Mouse (Mus musculus): ENCODE measurements around the gene Zfp507. TPM values are rescaled to one million over a fixed set of nuclear protein-coding genes. Genes with fewer than 3 reads are reported as not detected.

The Zfp507 gene
- total RNA-seq, 1 experiment from 2014 or later, result 22.5 TPM

DNA sequence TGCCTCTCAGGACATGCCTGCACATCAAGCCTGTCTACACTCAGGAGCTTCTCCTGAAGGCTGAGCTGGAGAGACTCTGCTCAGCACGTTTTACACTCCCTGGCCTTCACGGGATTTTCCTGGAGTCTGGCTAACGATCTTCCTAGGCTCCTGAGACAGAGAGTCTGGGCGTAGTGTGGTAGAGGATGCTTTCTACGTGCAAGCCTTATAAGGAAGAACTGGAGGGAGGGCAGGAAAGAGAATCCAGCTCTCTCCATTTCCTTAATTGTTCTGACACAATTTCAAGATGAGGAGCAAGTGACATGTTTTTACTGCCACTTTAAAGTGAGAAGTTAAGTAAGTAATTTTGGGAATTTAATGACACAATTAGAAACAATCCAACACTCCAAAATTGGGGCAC is 60.9 kb downstream of the Zfp507 start:
- no peak for ATAC-seq (replicated peaks; ENCODE audit: low read depth, poor library complexity, severe bottlenecking)

DNA sequence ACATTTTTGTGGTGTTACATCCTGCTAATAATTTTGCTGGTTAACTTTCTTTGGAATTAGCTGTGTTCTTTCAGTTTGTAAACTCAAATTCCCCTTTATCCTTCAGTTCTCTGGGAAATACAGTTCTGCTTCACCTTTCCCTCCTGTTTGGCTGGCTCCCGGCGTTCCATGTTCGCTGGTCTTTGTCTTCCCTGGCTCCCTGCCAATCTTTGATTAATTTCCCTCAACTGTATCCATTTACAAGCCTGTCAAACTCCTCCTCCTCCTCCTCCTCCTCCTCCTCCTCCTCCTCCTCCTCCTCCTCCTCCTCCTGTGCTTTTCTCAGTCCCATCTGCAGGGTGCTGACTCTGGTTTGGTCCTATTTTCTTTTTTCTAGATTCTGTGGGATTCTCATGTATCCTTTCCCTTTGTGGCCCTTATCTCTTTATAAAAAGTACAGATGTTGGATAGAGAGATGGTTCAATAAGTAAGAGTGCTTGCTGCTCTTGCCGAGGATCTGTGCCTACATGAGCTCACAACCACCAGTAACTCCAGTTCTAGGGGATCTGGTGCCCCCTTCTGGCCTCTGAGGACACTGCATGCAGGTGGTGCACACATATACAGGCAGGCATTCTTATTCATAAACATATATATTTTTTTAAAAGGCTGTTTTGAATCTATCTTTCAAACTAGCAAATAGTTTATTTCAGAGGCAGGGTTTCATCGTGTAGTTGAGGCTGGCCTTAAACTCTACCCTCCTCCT is 62.1 kb downstream of the Zfp507 start:
- ATAC-seq (replicated peaks; ENCODE audit: low read depth, poor library complexity, severe bottlenecking), result 0 out of 2 replicates have a peak, but pooled peaks have one; percentile 58

DNA sequence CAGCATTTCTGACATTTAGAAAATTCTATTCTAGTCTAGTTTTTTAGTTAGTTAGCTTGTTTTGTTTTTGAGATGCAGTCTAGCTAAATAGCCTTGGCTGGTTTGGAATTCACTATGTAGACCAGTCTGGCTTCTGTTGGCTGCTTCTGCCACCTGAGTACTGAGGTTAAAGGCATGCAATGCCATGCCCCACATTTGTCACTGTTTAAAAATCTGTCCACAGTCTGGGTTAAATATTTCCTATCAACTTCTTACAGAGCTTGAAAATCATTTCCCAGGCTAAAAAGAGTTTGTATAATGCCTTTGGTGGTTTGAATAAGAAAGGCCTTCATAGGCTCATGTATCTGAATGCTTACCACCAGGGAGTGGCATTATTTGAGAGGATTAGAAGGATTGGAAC is 63.9 kb downstream of the Zfp507 start:
- ATAC-seq (replicated peaks; ENCODE audit: low read depth, poor library complexity, severe bottlenecking), result no peak

DNA sequence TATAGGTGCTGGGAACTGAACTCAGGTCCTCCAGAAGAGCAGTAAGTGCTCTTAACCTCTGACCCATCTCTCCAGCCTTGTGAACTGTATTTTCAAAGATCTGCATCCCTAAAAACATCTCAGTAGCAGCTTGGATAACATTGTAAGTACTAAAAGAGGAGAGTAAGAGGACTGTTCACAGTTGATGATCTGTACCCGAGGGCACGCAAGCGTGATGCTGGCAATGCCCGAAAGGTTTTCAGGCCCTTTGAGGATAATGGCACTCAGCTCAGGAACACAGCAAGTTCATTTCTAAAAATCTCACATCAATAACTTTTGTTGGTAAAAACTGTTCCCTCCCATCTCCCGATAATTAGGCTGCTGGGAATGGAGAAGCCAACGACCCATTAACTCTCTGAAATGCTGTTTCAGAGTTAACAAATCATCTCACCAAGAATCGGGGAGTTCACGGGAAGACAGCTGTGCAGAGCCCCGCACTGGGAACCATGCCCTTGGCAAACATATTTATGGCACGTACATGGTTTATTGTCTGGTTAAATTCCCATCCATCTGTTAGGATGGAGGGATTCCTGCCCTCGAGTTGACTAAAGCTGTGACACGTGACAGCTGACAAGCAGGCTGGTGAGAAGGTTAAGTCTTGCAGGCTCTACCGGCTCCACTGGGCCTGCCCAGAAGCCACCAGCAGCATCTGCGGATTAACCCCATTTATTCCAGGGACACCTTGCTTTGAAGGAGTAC is 69.3 kb downstream of the Zfp507 start:
- ATAC-seq (replicated peaks; ENCODE audit: low read depth, poor library complexity, severe bottlenecking), result no peak

DNA sequence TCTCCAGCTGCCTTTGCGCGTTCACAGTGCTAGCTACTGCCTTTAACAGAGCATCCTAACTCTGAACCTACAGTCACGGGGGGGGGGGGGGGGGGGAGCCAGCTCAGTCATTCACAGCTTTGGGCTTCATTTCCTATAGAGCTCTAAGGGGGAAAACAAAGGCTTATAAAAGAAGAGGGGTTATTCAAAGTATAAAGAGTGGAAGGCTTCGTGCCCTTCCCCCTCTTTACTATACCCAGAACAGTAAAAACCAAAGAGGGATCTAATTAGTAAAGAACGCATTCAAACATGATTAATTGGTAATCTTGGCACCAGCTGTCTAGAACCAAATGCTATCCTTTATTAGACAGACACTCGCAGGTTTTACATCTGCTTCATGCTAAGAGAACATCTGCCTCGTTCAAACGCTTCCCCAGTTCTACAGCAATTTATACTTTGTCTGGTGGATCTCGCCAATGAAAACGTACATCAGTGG is 70.2 kb downstream of the Zfp507 start:
- no peak for ATAC-seq (replicated peaks; ENCODE audit: low read depth, poor library complexity, severe bottlenecking)

DNA sequence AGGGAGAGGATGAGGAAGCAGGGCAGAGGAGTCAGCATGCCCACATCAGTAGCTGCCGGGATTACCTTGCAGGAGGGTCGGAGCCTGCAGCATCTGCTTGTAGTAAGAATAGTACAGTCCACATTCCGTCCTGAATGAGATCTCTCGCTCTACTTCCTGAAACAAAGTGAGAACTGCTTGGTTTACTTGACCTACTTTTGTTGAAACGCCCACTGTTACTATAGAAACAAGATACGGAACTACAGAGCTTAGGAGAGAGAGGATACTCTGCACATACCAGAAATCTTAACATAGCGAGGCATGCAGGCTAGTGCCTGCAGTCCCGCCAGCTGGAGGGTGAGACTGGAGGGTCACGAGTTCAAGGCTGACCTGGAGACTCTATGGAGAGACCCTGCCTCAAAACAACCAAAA is 73.2 kb downstream of the Zfp507 start:
- ATAC-seq (replicated peaks; ENCODE audit: low read depth, poor library complexity, severe bottlenecking), result peak; percentile 72

DNA sequence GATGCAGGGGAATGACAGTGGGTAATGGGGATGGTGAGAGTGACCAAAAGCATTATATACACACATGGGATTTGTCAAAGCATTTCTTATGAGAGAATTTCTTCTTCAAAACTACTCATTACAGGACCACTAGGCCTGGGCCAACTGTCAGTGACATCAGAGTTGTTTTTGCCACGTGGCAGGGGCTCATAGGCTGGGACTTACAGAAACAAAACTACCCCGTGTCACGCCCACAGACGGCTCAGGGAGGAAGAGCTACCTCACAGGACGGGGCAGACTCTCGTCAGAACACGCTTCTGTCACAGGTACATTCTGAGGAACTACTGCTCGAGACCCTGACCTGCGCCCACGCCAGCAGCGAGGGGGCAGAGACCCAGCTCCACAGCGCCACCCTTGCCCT is 74.4 kb downstream of the Zfp507 start:
- ATAC-seq (replicated peaks; ENCODE audit: low read depth, poor library complexity, severe bottlenecking), result no peak

DNA sequence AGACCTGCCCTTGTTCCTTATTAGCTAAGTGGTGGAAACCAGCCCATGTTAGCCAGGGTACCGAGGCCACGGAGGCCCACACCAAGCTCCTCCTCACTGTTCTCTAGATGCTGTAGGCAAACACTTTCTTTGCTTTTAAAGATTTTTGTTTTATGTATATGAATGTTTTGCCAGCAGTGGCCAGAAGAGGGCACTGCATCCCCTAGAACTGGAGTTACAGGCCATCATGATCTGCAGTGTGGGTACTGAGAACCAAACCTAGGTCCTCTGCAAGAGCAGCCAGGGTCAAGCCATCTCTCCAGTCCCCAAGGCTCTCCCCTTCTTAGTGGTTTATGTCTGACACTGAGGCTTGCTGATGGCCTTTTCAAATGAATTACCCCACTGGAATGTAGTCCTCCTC is 79.8 kb downstream of the Zfp507 start:
- ATAC-seq (replicated peaks; ENCODE audit: low read depth, poor library complexity, severe bottlenecking), result no peak

Other genes starting within 250 kb of the Zfp507 start
- gene Nudt19, start 246.7 kb downstream of the Zfp507 start, total RNA-seq (2017), result 50.9 and 53.3 TPM in 2 replicates
- 1.4 and 2.1 TPM in 2 replicates for gene Rgs9bp, start 217.4 kb downstream of the Zfp507 start, total RNA-seq (2017)
- 42.0 and 50.0 TPM in 2 replicates for gene Ankrd27, start 216.8 kb downstream of the Zfp507 start, total RNA-seq (2017)
- 88.4 and 108 TPM in 2 replicates for gene Pdcd5, start 155.5 kb downstream of the Zfp507 start, total RNA-seq (2017)
- 17.6 and 23.5 TPM in 2 replicates for gene Dpy19l3, start 48.5 kb downstream of the Zfp507 start, total RNA-seq (2017)

Measured in common myeloid progenitor, adult 5-6 weeks (primary cell).